Mouse (Mus musculus) thymus, adult 2 months (tissue): Measurements from ENCODE around the gene Ttc3.

Experiments
- CTCF ChIP-seq: fragments of 200-500 bp; IDR thresholded peaks from 2 replicates; pipeline ENCODE4 v1.5.1; 2012; ENCODE audit warnings: mild to moderate bottlenecking, control low read depth, low read length, moderate library complexity, borderline replicate concordance; ENCODE audit not compliant: control insufficient read depth, poor library complexity, insufficient read depth; ENCODE audit errors: extremely low read depth
- POLR2A ChIP-seq: fragments of 200-500 bp; IDR thresholded peaks from 2 replicates; pipeline ENCODE4 v1.6.1; 2012; ENCODE audit warnings: mild to moderate bottlenecking, low read length, control low read depth, moderate library complexity; ENCODE audit not compliant: control insufficient read depth, poor library complexity, insufficient read depth; ENCODE audit errors: extremely low read depth

- no peak for TF ChIP-seq CTCF
- TF ChIP-seq POLR2A = no peak
Measured at GRCm38 (mm10) chr16:94387690-94388089, 17.3 kb downstream of the Ttc3 start.
